Mouse (Mus musculus) central nervous system, embryonic 11.5 days (tissue): ENCODE data around the gene Gm904. TPM values are rescaled to one million over a fixed set of nuclear protein-coding genes. Genes with fewer than 3 reads are reported as not detected.

Source experiments
- polyA plus RNA-seq: library from polyadenylated mRNA; depleted of rRNA; stranded (reverse); fragments of >200 nt; gene quantifications from 2 replicates; pipeline ENCODE4 v1.2.3, GENCODE M21; 2012; rRNA removed

The Gm904 gene
- polyA plus RNA-seq = not detected in 2 replicates

DNA sequence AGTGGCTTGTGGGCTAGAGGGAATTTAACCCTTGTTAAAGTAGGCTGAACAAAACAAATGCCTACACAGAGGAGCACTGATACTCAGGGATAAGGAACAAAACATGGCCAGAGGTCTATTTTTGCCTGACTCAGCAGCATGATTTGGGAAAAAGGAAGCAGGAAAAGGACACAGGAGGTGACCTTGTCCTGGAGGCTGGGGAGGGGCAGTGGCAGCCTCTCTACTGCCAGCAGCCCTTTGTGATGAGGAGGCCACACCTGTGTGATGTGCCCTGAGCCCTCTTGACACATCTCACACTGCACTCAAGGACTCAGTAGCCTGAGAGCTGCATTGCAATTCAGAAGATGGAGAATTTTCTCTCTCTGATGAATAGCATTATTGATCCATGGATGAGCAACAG lies at the start of gene Gm904:
TSS of gene Gm904 (plus strand) at position 301 of the 400 bp plus-strand sequence.

Other genes with a start within 250 kb of the Gm904 start
- gene Fbxw17, start 225.4 kb upstream of the Gm904 start, polyA plus RNA-seq = 22.6 and 34.5 TPM in 2 replicates
- not detected in 2 replicates for gene Gm47429, start 199.3 kb upstream of the Gm904 start, polyA plus RNA-seq
- gene Nutm2, start 175.9 kb upstream of the Gm904 start, polyA plus RNA-seq = not detected in 2 replicates
- not detected in 2 replicates for gene Gm8765, start 55.1 kb downstream of the Gm904 start, polyA plus RNA-seq